Mouse (Mus musculus): ENCODE measurements around the gene Cradd. TPM values are rescaled to one million over a fixed set of nuclear protein-coding genes. Genes with fewer than 3 reads are reported as not detected.

Gene Cradd
- total and polyA plus RNA-seq, 2 experiments: 8.9 to 24.7 TPM

- Histone ChIP-seq H3K27ac (replicated peaks; ENCODE audit: insufficient read depth, low read depth, low read length) (no peak overlapping the region), H3K4me1 (ENCODE audit: control insufficient read depth, insufficient read depth, low read length) (peaks cover 6% of the 10 kb centered on the region), H3K36me3 (ENCODE audit: control insufficient read depth, insufficient read depth, low read length) (no peaks in the 10 kb centered on the region), H3K9ac (ENCODE audit: low read depth, low read length) (no peak overlapping the region), H3K27me3 (ENCODE audit: control insufficient read depth, insufficient read depth, low read length) (no peaks in the 10 kb centered on the region), H3K79me2 (ENCODE audit: control insufficient read depth, insufficient read depth, low read length) (peaks cover 5% of the 10 kb centered on the region; the same call in 1 of the 2 replicates), H3K4me3 (ENCODE audit: insufficient read depth, low read depth, low read length) (no peak overlapping the region)
- no peak for TF ChIP-seq CTCF (IDR thresholded peaks at IDR 0.05; ENCODE audit: low read depth, low read length)
- no peak for TF ChIP-seq POLR2A (IDR thresholded peaks at IDR 0.05; ENCODE audit: extremely low read depth, insufficient read depth, low read length)
- WGBS: 87% methylated on average over 16 of the region's 16 CpGs
- no peak for DNase-seq (ENCODE audit: extremely low read depth, low read depth, low spot score)
These were observed 100.7 kb downstream of the Cradd start for GRCm38 (mm10) chr10:95223211-95223610.

GRCm38 (mm10) chr10:95221914-95222313 lies 102.0 kb downstream of the Cradd start:
- TF ChIP-seq CTCF (IDR thresholded peaks at IDR 0.05; ENCODE audit: low read depth, low read length) (no peak), POLR2A (IDR thresholded peaks at IDR 0.05; ENCODE audit: extremely low read depth, insufficient read depth, low read length) (no peak)
- H3K27me3 ChIP-seq (ENCODE audit: control insufficient read depth, insufficient read depth, low read length): no peaks in the 10 kb centered on the region
- H3K27ac ChIP-seq (replicated peaks; ENCODE audit: insufficient read depth, low read depth, low read length): no peak overlapping the region
- peaks cover 3% of the 10 kb centered on the region; the same call in 1 of the 2 replicates for H3K79me2 ChIP-seq (ENCODE audit: control insufficient read depth, insufficient read depth, low read length)
- no peak for DNase-seq (ENCODE audit: extremely low read depth, low read depth, low spot score)
- no peak overlapping the region for H3K9ac ChIP-seq (ENCODE audit: low read depth, low read length)
- H3K36me3 ChIP-seq (ENCODE audit: control insufficient read depth, insufficient read depth, low read length): no peaks in the 10 kb centered on the region
- 85% methylated on average over 9 of the region's 9 CpGs for WGBS
- no peak overlapping the region for H3K4me3 ChIP-seq (ENCODE audit: insufficient read depth, low read depth, low read length)
- peaks cover 6% of the 10 kb centered on the region for H3K4me1 ChIP-seq (ENCODE audit: control insufficient read depth, insufficient read depth, low read length)

GRCm38 (mm10) chr10:95220536-95220935 lies 103.4 kb downstream of the Cradd start:
- H3K9ac ChIP-seq (ENCODE audit: low read depth, low read length): no peak overlapping the region
- H3K79me2 ChIP-seq (ENCODE audit: control insufficient read depth, insufficient read depth, low read length): peaks cover 1% of the 10 kb centered on the region; the same call in 1 of the 2 replicates
- no peak for DNase-seq (ENCODE audit: extremely low read depth, low read depth, low spot score)
- no peaks in the 10 kb centered on the region for H3K27me3 ChIP-seq (ENCODE audit: control insufficient read depth, insufficient read depth, low read length)
- H3K4me3 ChIP-seq (ENCODE audit: insufficient read depth, low read depth, low read length): no peak overlapping the region
- WGBS: 81% methylated on average over 3 of the region's 3 CpGs
- peaks cover 6% of the 10 kb centered on the region for H3K4me1 ChIP-seq (ENCODE audit: control insufficient read depth, insufficient read depth, low read length)
- no peaks in the 10 kb centered on the region for H3K36me3 ChIP-seq (ENCODE audit: control insufficient read depth, insufficient read depth, low read length)
- no peak overlapping the region for H3K27ac ChIP-seq (replicated peaks; ENCODE audit: insufficient read depth, low read depth, low read length)
- TF ChIP-seq POLR2A (IDR thresholded peaks at IDR 0.05; ENCODE audit: extremely low read depth, insufficient read depth, low read length) (no peak), CTCF (IDR thresholded peaks at IDR 0.05; ENCODE audit: low read depth, low read length) (no peak)

- TF ChIP-seq CTCF (IDR thresholded peaks at IDR 0.05; ENCODE audit: low read depth, low read length) (no peak), POLR2A (IDR thresholded peaks at IDR 0.05; ENCODE audit: extremely low read depth, insufficient read depth, low read length) (no peak)
- Histone ChIP-seq H3K4me1 (ENCODE audit: control insufficient read depth, insufficient read depth, low read length) (peaks cover 6% of the 10 kb centered on the region), H3K27me3 (ENCODE audit: control insufficient read depth, insufficient read depth, low read length) (no peaks in the 10 kb centered on the region), H3K4me3 (ENCODE audit: insufficient read depth, low read depth, low read length) (no peak overlapping the region), H3K27ac (replicated peaks; ENCODE audit: insufficient read depth, low read depth, low read length) (peak overlapping the region; percentile 75), H3K79me2 (ENCODE audit: control insufficient read depth, insufficient read depth, low read length) (no peaks in the 10 kb centered on the region; the same call in 1 of the 2 replicates), H3K36me3 (ENCODE audit: control insufficient read depth, insufficient read depth, low read length) (no peaks in the 10 kb centered on the region), H3K9ac (ENCODE audit: low read depth, low read length) (no peak overlapping the region; the same call in 1 of the 2 replicates)
- DNase-seq (ENCODE audit: extremely low read depth, low read depth, low spot score): peak; percentile 62
- WGBS: 16% methylated on average over 9 of the region's 9 CpGs
These were observed 105.3 kb downstream of the Cradd start for GRCm38 (mm10) chr10:95218683-95219060.

- WGBS: 74% methylated on average over 18 of the region's 18 CpGs
- Histone ChIP-seq H3K4me3 (ENCODE audit: insufficient read depth, low read depth, low read length) (no peak overlapping the region), H3K4me1 (ENCODE audit: control insufficient read depth, insufficient read depth, low read length) (peaks cover 6% of the 10 kb centered on the region), H3K36me3 (ENCODE audit: control insufficient read depth, insufficient read depth, low read length) (no peaks in the 10 kb centered on the region), H3K27me3 (ENCODE audit: control insufficient read depth, insufficient read depth, low read length) (no peaks in the 10 kb centered on the region), H3K79me2 (ENCODE audit: control insufficient read depth, insufficient read depth, low read length) (no peaks in the 10 kb centered on the region; the same call in 1 of the 2 replicates), H3K9ac (ENCODE audit: low read depth, low read length) (no peak overlapping the region), H3K27ac (replicated peaks; ENCODE audit: insufficient read depth, low read depth, low read length) (peak overlapping the region; percentile 38)
- no peak for DNase-seq (ENCODE audit: extremely low read depth, low read depth, low spot score)
- TF ChIP-seq CTCF (IDR thresholded peaks at IDR 0.05; ENCODE audit: low read depth, low read length): peak; percentile 41; the same call in 1 of the 2 replicates
- no peak for TF ChIP-seq POLR2A (IDR thresholded peaks at IDR 0.05; ENCODE audit: extremely low read depth, insufficient read depth, low read length)
These were observed 105.8 kb downstream of the Cradd start for GRCm38 (mm10) chr10:95217956-95218682.

- no peak overlapping the region for H3K4me3 ChIP-seq (ENCODE audit: insufficient read depth, low read depth, low read length)
- H3K27ac ChIP-seq (replicated peaks; ENCODE audit: insufficient read depth, low read depth, low read length): no peak overlapping the region
- H3K79me2 ChIP-seq (ENCODE audit: control insufficient read depth, insufficient read depth, low read length): 0 out of 2 replicates have a peak, but pooled peaks cover 2% of the 10 kb centered on the region
- peaks cover 6% of the 10 kb centered on the region for H3K4me1 ChIP-seq (ENCODE audit: control insufficient read depth, insufficient read depth, low read length)
- no peaks in the 10 kb centered on the region for H3K36me3 ChIP-seq (ENCODE audit: control insufficient read depth, insufficient read depth, low read length)
- no peaks in the 10 kb centered on the region for H3K27me3 ChIP-seq (ENCODE audit: control insufficient read depth, insufficient read depth, low read length)
- H3K9ac ChIP-seq (ENCODE audit: low read depth, low read length): no peak overlapping the region
- TF ChIP-seq POLR2A (IDR thresholded peaks at IDR 0.05; ENCODE audit: extremely low read depth, insufficient read depth, low read length): no peak
- TF ChIP-seq CTCF (IDR thresholded peaks at IDR 0.05; ENCODE audit: low read depth, low read length): no peak
- WGBS: 95% methylated on average over 15 of the region's 15 CpGs
- no peak for DNase-seq (ENCODE audit: extremely low read depth, low read depth, low spot score)
These were observed 108.6 kb downstream of the Cradd start for GRCm38 (mm10) chr10:95215324-95215723.

Measured in liver, adult 2 months (tissue).